Mouse (Mus musculus) frontal cortex, postnatal 25 days (tissue): ENCODE measurements around the gene Sox13.
"Not testable (repeated sequence)": the region's sequence is repeated elsewhere in the genome, so short reads cannot be mapped to it uniquely, and the experiment has no call there.

ENCODE experiments used
- DNase-seq, 2 experiments: peaks; one replicate each; pipeline ENCODE4 v3.0.0; 2022; ENCODE audit warnings: low spot score in 2 of 2

Sox13 gene

GRCm38 (mm10) chr1:133367606-133368488 lies 56.3 kb downstream of the Sox13 start:
- no peak for DNase-seq

GRCm38 (mm10) chr1:133366951-133367605 lies 57.1 kb downstream of the Sox13 start:
- DNase-seq: no peak

- DNase-seq: no peak
These were observed 59.3 kb downstream of the Sox13 start for GRCm38 (mm10) chr1:133364890-133365289.

DNA sequence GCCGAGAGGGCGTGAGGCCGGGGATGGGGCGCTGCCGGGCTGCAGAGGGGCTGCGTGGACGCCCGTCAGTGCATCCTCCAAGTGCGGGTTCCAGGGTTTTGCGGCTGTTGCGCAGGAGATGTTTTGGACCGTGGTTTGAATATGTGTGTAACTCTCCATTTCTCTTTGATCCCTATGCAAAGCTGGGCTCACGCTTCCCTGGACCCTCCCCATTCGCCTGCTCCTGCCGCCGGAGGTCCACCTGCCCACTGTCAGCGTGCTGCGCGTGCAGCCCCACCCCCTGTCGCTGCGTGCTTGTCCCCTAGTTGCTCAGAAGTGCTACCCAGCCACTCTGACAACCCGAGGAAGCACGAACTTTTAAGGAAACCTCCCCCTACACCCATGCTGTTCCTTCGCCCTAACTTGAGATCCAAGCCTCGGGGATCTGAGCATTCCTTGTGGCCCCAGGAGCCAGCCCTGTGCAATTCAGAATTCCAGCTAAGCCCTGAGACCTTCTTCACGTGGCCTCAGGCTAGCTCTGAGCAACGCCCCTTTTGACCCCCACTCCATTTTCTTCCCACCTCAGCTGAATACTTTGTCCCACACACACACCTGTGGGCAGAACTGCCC lies 60.1 kb downstream of the Sox13 start:
- no peak for DNase-seq

GRCm38 (mm10) chr1:133363276-133364021 lies 60.7 kb downstream of the Sox13 start, which contains the start of gene Etnk2:
Etnk2 (plus strand) TSS chr1:133363572.
- peak; percentile 28 to 58 for DNase-seq

DNA sequence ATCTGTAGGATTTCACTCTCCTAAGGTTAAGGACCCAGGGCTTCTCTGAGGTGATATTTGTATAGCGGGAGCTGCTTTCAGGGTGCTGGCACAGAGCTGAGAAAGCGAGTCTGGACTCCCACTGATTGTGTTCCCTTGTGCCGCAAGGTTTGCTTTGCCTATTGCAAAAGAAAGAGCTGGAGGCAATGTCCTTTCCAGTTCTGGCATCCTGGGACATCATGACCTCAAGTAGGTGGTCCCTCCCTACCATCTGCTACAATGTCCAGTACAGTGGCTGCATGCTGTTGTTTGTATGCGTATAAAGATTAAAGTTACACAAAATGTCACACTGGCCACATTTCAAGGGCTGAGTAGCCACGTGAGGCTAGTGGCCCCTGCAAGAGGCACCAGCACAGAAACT lies 62.1 kb downstream of the Sox13 start:
- no peak for DNase-seq

DNA sequence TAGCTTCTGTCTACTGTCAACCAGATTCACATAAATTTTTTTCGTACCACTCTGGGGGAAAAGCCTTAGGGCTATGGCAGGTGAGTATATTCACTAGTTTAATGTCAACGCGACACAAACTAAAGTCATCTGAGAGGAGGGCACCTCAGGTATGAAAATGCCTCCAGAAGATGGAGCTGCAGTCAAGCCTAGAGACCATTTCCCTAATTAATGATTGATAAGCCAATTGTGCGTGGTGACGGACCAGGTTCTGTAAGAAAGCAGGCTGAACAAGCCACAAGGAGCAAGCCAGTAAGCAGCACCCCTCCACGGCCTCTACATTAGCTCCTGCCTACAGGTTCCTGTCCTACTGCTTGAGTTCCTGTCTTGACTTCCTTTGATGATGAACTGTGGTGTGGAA lies 63.2 kb downstream of the Sox13 start:
- DNase-seq: no peak

DNA sequence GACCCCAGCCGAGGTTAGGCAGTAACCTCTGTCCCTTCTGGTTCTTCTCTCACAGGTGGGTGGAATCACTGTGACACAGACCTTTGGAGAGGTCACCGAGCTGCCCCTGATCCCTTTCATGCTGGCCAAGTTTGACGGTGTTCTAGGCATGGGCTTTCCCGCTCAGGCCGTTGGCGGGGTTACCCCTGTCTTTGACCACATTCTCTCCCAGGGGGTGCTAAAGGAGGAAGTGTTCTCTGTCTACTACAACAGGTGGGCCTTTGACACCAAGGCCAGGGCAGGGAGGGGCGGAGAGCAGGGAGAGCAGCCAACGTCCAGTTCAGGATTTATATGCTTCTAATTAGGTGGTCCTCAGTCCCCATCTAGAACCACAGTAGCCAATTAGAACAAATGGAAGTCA lies 67.8 kb downstream of the Sox13 start:
- DNase-seq: no peak

DNA sequence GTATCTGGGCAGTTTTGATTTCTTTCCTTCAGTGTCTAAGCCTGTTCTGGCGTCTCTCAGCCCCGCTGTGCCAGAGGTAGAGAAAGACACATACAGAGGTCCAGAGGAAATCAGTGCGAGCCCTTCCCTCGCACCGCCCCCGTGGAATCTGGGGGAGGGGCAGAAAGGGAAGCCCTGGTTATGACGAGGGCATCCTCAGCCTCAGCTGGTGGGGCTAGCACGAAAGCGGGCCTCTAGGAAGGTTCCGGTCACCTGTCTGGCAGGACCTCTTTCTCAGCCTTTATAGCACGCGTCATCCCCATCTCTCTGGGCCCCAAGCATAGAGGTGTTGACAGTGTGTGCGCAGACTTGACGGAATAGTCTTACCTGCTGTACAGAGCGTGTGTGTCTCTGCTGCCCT lies 68.3 kb downstream of the Sox13 start:
- no peak for DNase-seq

GRCm38 (mm10) chr1:133355469-133355868 lies 68.7 kb downstream of the Sox13 start:
- no peak for DNase-seq

DNA sequence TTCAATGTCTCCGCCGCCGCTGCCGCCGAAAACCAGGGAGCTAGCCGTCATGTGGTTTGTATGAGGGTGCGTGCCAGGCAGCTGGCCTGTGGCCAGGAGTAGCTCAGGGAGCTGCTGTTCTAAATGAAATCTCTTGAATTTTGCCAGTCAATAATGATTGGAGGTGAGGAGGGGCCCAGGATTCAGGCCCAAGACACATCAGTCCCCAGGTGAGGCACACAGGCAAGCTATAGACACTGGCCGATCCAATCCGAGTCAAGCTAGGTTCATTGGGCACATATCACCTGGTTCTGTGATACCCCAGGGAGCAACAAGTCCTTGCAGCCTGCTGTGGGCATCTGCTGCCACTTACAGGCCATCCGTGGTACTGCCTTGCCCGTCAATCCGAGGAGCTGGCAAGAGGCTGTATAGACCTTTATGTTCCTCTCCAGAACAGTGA lies 70.8 kb downstream of the Sox13 start:
- DNase-seq: peak; percentile 80 to 85

DNA sequence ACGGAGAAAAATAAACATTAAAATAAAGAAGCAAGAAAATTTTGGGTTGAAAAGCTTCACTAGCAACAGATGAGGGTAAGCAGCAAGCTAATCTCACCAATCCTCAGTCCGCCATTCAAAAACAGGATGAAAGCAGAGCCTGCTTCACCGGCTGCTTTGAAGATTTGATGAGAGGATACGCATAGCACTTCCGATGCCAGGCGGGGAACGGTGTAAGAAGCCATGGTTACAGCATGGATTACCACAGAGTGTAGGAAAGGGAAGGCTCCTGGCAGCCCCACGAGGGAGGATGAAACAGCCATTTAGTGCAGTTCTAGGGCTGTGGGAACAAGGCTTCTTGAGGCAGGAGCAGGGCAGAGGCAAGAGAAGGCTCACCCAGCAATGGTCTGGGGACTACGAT lies 72.4 kb downstream of the Sox13 start:
- DNase-seq: no peak

GRCm38 (mm10) chr1:133350210-133350609 lies 74.0 kb downstream of the Sox13 start, which contains the start of gene Ren1:
Ren1 (plus strand) TSS chr1:133350510.
- DNase-seq: no peak

DNA sequence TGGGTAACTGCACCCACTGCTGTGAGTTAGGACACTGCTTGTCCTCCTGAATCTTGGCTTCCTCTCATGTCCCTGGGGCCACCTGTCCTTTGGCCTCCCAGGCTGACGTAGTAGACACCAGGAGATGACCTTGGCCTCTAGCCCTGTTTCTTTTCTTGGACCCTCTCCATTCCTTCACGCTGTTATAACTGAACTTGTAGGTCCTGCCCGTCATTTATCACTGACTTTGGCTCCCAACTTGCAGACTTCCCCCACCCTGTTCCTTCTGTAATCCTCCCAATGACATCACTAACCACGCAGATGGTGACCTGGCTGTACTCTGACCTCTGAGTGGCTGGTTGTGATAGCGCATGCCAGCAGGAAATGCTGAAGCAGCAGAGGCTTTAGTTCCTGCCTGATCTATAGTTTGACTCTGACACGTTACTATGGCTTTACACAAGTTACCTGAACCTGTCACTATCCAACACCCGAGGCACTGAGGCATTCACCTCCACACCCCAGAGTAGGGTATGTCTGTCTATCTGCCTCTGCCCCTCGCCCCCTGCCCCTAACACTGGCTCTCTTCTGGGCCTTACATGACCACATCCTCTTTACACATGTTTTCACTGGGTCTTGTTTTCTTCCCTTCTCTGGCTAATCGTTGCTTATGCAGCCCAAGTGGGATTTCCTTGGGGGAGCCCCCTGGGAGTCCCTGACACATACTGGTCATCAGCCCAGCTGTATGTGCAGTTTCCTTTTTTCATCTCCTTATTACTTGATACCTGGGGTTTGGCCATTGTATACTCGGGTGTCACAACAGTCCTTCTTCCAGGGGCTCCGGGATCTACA lies 76.3 kb downstream of the Sox13 start:
- DNase-seq: no peak

- no peak for DNase-seq
These were observed 77.0 kb downstream of the Sox13 start for GRCm38 (mm10) chr1:133347226-133347625.

DNA sequence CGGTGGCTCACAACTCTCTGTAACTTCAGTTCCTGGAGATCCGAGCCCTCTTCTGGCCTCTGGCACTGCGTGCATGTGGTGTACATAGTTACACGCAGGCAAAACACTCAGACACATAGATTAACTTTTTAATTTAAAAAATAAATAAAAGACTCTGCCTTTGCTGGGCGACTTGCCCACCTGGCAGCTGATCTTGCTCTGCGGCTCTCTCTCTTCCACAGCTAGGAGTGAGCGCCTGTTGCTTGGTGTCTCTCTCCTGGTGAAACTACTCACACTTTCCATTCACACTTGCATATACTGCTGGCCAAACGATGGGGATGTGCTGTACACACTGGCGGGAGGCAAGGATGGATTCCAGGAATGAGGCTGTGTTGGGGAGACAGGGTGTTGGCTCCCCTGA lies 77.6 kb downstream of the Sox13 start:
- DNase-seq: no peak

DNA sequence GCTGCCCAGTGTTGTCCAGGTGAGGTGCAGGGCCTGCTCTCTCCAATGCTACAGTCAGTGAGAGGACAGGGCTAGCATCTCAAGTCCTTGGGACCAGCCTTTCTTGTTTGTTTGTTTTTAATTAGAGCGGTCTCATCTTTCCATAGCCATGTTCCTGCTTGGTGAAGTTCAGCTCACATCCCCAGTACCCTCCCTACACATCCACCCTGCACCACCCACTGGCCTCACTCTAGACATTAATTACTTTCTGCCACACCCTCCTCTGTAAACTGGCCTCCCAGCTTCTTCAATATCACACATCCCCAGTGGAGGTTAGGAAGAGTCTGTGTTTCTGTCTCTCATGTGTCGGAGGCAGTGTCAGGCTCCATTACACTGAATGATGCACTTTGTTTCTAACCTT lies 79.8 kb downstream of the Sox13 start:
- DNase-seq: no peak

- DNase-seq: not testable (repeated sequence)
These were observed 83.8 kb downstream of the Sox13 start for GRCm38 (mm10) chr1:133340403-133340802.

- DNase-seq: no peak
These were observed 90.2 kb downstream of the Sox13 start for GRCm38 (mm10) chr1:133333937-133334336.

DNA sequence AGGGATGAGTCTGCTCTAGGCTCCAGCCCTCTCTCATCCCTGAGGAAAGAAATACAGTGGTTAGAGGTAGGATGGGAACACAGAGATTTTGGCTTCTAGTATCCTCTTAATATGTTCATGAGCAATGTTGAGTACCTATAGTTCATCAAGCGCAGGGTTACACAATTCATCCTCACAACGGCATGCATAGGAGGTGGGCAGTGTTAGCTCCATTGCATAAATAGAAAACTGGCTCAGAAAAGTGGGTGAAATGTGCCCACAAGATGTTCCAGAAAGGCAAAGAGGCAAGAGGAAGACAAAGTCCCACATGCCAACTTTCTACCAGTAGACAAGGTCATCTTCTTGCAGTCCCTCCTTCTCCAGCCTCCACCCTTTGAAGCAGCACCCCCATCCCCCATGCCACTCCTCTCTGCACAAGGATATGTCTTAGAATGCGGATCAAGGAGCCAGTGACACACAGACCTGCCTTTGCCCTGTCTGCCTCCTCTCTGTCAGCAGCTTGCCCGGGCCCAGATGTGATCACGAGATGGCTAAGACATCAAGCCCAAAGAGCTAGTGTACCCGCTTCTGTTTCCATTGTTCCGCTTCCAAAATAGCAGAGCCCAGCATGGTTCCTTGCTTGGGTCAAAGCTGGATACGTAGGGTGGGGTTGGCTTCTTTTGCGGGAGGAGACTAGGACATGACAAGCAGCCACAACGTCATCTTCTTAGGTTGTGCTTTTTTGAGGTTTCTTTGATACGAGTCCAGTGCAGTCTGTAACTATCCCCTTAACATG lies 91.3 kb downstream of the Sox13 start:
- no peak for DNase-seq
